Mouse (Mus musculus): Measurements from ENCODE around the gene Hnrnpdl.

Gene Hnrnpdl

GRCm38 (mm10) chr5:100046096-100046495 is 6.6 kb upstream of the Hnrnpdl start:
- DNase-seq: no peak

GRCm38 (mm10) chr5:100044621-100045020 is 5.2 kb upstream of the Hnrnpdl start:
- DNase-seq: no peak

- no peak for DNase-seq
Measured at GRCm38 (mm10) chr5:100044030-100044429, 4.6 kb upstream of the Hnrnpdl start.

GRCm38 (mm10) chr5:100043361-100043760 is 3.9 kb upstream of the Hnrnpdl start:
- no peak for DNase-seq

GRCm38 (mm10) chr5:100042467-100042866 is 3.0 kb upstream of the Hnrnpdl start:
- no peak for DNase-seq

DNA sequence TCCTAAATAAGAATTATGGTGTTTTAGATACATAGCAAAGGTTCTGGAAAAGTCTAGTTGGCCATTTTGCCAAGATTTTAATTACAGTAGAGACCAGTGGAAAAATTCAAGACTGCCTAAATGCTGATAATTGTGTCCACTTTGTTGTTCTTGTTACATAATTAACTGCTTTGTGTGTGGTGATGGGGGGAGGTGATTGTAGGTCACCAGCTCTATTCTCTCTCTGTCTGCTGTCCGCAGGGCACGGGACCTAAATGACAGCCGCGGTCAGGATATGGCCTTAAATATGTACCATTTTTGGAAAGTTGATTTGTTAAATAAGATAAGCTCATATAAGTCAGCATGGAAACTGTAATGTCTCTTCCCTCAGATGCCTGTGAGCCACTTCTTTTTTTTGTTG is 1.8 kb upstream of the Hnrnpdl start:
- DNase-seq: no peak

GRCm38 (mm10) chr5:100040281-100040784 is 869 bp upstream of the Hnrnpdl start:
- DNase-seq: peak; percentile 56

GRCm38 (mm10) chr5:100038714-100039601 is 506 bp downstream of the Hnrnpdl start:
- peak; percentile 96 for DNase-seq

DNA sequence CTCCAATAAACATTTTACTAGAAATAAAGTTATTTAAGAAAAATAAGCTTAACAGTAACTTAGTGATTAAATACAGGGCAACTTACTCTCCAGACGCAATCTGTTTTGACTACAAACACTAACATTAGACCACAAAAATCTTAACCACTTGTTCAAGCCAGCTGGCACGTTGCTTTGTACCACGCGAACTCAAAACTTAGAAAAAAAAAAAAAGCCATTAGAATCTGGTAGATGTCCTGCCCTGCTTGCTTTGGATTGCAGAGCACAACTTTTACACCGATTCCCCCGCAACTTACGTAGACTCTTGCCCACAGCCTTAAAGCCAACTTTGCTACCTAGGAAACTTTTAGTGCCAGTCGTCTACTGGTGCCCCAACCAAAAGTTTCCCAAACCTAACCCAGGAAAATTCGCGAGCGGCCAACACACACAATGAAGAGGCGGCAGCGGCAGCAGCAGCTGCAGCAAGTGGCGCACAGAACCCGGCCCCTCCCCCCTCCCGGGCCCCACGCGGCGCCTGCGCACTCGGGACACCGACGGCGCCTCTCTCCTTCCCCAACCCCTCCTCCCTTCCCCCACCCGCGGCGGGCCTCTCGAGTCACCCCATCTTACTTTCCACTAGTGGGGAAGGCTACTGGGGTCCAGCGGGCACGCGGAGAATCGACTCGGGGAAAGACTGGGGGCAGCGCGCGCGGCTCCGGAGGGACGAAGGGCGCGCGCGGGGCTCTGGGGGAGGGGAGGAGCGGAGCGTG is 1.3 kb downstream of the Hnrnpdl start:
- DNase-seq: peak; percentile 93

DNA sequence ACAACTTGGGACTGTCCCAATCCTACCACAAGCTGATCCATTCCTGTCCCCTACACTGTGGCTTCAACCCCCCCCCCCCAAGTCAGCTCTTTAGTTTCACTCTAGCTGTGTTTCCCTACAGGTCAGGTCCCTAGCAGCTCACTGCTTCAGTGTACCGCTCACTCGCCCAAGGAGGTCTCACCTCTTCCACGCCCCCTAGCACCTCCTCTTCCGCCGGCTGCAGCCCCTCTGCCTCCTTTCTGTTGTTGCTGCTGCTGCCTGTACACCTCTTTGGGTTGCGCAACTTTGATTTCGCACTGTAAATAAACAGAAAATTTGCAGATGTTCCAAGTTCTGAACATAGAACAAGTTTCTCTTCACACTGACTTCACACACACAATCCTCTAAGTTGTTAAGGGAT is 2.8 kb downstream of the Hnrnpdl start:
- DNase-seq: peak; percentile 18

- DNase-seq: no peak
Measured at GRCm38 (mm10) chr5:100035950-100036349, 3.5 kb downstream of the Hnrnpdl start.

- DNase-seq: no peak
Measured at GRCm38 (mm10) chr5:100032646-100033045, 6.8 kb downstream of the Hnrnpdl start.

DNA sequence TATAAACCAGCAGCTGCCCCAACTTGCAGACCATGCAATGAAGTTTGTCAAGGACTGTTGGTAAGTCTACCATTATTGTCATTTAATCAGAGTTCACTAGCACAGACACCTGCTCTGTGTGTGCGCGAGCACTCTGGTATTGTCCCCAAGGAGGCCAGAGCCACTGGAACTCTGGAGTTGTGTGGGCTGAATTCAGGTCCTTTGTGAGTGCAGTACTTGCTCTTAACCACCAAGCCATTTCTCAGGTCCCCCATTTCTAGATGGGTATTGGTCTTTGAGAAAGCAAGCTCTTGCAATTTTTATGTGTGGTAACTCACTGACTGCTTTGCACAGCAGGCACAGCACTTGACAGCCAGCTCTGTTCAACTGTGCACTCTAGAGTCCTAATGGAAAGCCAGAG is 7.4 kb downstream of the Hnrnpdl start:
- DNase-seq: no peak

DNA sequence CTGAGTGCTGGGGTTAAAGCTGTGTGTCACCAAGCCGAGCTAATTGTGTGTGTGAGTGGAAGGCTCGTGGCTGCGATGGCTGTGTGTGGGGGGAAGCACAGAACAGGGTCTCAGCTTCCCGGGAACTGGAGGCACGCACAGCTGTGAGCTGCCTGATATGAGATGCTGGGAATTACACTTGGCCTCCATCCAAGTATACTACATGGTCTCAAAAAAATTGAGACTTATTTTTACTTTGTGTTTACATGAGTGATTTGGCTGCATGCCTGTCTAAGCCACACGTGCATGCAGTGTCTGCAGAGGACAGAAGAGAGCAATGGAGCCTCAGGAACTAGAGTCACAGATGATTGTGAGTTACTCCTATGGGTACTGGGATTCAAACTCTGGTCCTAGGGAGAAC is 9.4 kb downstream of the Hnrnpdl start:
- no peak for DNase-seq

- no peak for DNase-seq
Measured at GRCm38 (mm10) chr5:100024868-100025267, 14.6 kb downstream of the Hnrnpdl start.

GRCm38 (mm10) chr5:100024403-100024802 is 15.1 kb downstream of the Hnrnpdl start:
- no peak for DNase-seq

DNA sequence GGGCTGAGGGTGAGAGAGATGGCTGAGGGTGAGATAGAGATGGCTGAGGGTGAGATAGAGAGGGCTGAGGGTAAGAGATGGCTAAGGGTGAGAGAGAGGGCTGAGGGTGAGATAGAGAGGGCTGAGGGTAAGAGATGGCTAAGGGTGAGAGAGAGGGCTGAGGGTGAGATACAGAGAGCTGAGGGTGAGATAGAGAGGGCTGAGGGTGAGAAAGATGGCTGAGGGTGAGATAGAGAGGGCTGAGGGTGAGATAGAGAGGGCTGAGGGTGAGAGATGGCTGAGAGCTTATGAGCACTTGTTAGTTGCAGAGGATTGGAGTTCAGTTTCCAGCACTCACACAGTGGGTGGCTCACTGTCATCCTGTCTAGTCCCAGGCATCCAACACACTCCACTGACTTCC is 19.4 kb downstream of the Hnrnpdl start:
- no peak for DNase-seq

GRCm38 (mm10) chr5:100012599-100012998 is 26.9 kb downstream of the Hnrnpdl start:
- no peak for DNase-seq

DNA sequence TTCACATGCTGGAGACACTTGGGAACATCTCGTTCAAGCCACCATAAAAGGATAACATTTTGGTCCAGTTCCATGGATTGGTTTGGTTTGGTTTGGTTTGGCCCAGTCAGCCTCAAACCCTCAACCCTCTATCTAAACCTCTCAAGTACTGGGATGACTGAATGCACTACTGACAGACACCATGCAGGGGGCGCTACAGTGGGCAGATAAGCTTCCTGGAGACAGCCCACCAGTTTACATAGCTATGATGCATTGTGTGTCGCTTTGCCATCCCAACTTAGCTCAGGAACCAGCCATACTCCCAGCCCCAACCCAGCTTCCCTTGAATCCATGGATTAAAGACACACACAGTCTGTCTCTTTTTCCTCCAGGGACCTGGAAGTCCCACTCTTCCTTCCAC is 31.0 kb downstream of the Hnrnpdl start:
- peak; percentile 34 for DNase-seq

- DNase-seq: no peak
Measured at GRCm38 (mm10) chr5:100007040-100007375, 32.5 kb downstream of the Hnrnpdl start.

DNA sequence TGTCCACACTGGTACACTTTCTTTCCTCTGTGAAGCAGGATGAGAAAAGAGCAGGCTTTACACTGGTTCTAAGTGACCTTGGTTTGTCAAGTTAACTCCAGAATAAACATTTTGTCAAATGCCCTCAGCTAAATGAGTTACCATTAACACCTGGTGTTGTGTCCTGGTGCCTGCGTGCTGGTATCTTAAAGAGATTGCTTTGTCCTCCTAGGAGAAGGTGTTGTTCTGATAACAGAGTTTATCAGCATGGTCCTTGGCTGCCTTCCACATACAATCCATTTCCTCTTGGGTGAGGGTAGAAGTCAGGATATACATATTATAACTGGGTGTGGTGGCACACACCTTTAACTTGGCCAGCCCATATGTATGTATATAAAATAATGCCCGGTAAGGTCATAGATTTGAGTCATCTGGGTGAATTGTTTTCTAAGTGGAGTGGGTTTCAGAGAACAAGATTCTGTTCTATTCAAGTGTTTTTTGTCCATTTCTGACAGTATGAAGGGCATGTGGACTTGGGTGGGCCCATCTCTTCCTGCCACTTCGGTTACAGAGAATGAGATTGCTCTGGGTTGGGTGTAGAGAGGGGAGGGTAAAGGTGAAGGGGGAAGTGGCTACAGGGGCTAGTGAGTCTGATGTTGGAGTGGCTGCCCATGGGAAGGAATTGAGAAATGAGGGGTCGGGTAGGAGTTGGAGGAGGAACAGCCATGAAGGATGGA is 33.0 kb downstream of the Hnrnpdl start:
- no peak for DNase-seq

GRCm38 (mm10) chr5:100005896-100006295 is 33.6 kb downstream of the Hnrnpdl start:
- DNase-seq: no peak

GRCm38 (mm10) chr5:100005431-100005830 is 34.0 kb downstream of the Hnrnpdl start:
- DNase-seq: peak; percentile 55

Measured in liver (tissue).